Mouse (Mus musculus) embryonic facial prominence, embryonic 15.5 days (tissue): Measurements from ENCODE around the gene Gm17087. TPM values are rescaled to one million over a fixed set of nuclear protein-coding genes. Genes with fewer than 3 reads are reported as not detected.

Source experiments
- ATAC-seq: fragments of 200-750 bp; cut with Nextera tagmentation; 2 replicates; pipeline ENCODE4 v1.8.0; 2017; ENCODE audit warnings: low read depth, moderate TSS enrichment; ENCODE audit not compliant: insufficient number of reproducible peaks, low FRiP score, low TSS enrichment
- H3K27ac ChIP-seq: fragments of 300-500 bp; sonication (generic); replicated peaks from 2 replicates; pipeline ENCODE4 v1.5.1; 2015; ENCODE audit warnings: mild to moderate bottlenecking, inconsistent platforms
- H3K27me3 ChIP-seq: fragments of 300-500 bp; sonication (generic); 2 replicates; pipeline ENCODE4 v1.6.1; 2015; ENCODE audit warnings: inconsistent platforms
- H3K36me3 ChIP-seq: fragments of 300-500 bp; sonication (generic); 2 replicates; pipeline ENCODE4 v1.6.1; 2015; ENCODE audit warnings: mild to moderate bottlenecking, inconsistent platforms
- H3K4me1 ChIP-seq: fragments of 300-500 bp; sonication (generic); 2 replicates; pipeline ENCODE4 v1.6.1; 2015; ENCODE audit warnings: inconsistent platforms
- H3K4me2 ChIP-seq: fragments of 300-500 bp; sonication (generic); replicated peaks from 2 replicates; pipeline ENCODE4 v1.6.1; 2015; ENCODE audit warnings: mild to moderate bottlenecking, inconsistent platforms
- H3K4me3 ChIP-seq: fragments of 300-500 bp; sonication (generic); replicated peaks from 2 replicates; pipeline ENCODE4 v1.5.1; 2015; ENCODE audit warnings: mild to moderate bottlenecking, inconsistent platforms
- H3K9ac ChIP-seq: fragments of 300-500 bp; sonication (generic); 2 replicates; pipeline ENCODE4 v1.6.1; 2015; ENCODE audit warnings: inconsistent platforms
- H3K9me3 ChIP-seq: fragments of 300-500 bp; sonication (generic); replicated peaks from 2 replicates; pipeline ENCODE4 v1.6.1; 2016; ENCODE audit warnings: inconsistent platforms
- WGBS: fragments of 180-500 bp; shearing (Covaris S2); methylation state at CpG from one replicate; pipeline ENCODE4 v1.1.7; 2015; 5-methylcytosine and 5-hydroxymethylcytosine counted together
- polyA plus RNA-seq: library from polyadenylated mRNA; unstranded; fragments of >200 nt; fragmentation: Nextera tagmentation; extraction: Ambion mirVana; gene quantifications from 2 replicates; pipeline ENCODE4 v1.2.1, GENCODE M21; 2015

The Gm17087 gene
- polyA plus RNA-seq, 1 experiment from 2014 or later, result not detected

- 30% methylated on average over 3 of the region's 3 CpGs for WGBS
- peaks cover 18% of the 10 kb centered on the region for H3K4me1 ChIP-seq
- H3K27me3 ChIP-seq, result peaks cover 46% of the 10 kb centered on the region
- H3K9ac ChIP-seq, result 0 out of 2 replicates have a peak overlapping the region, but pooled peaks have one; percentile 21
- no peak for ATAC-seq
- H3K9me3 ChIP-seq, result no peaks in the 10 kb centered on the region
- peak overlapping the region; percentile 22; the same call in 1 of the 2 replicates for H3K27ac ChIP-seq
- no peaks in the 10 kb centered on the region for H3K36me3 ChIP-seq
- H3K4me2 ChIP-seq, result peak overlapping the region; percentile 96
- H3K4me3 ChIP-seq, result peak overlapping the region; percentile 52
These were observed 42.8 kb downstream of the Gm17087 start for GRCm38 (mm10) chr17:8523986-8524385.

GRCm38 (mm10) chr17:8516006-8516405 lies 50.7 kb downstream of the Gm17087 start:
- no peak overlapping the region for H3K9ac ChIP-seq
- no peaks in the 10 kb centered on the region for H3K4me1 ChIP-seq
- H3K27me3 ChIP-seq, result no peaks in the 10 kb centered on the region
- no peak overlapping the region for H3K4me2 ChIP-seq
- no peaks in the 10 kb centered on the region for H3K9me3 ChIP-seq
- ATAC-seq, result no peak
- H3K27ac ChIP-seq, result no peak overlapping the region
- WGBS, result 73% methylated on average over 6 of the region's 6 CpGs
- no peaks in the 10 kb centered on the region for H3K36me3 ChIP-seq
- H3K4me3 ChIP-seq, result no peak overlapping the region

Other genes starting within 250 kb of the Gm17087 start
- gene Prr18, start 229.5 kb downstream of the Gm17087 start, polyA plus RNA-seq, result 0.35 and 1.2 TPM in 2 replicates
- gene T2, start 211.0 kb downstream of the Gm17087 start, polyA plus RNA-seq, result 0.60 and 1.2 TPM in 2 replicates
- gene T, start 132.5 kb downstream of the Gm17087 start, polyA plus RNA-seq, result 0.26 and 0.94 TPM in 2 replicates
- gene Pde10a, start 41.6 kb downstream of the Gm17087 start, polyA plus RNA-seq, result 3.0 and 3.9 TPM in 2 replicates